Mouse (Mus musculus): ENCODE data around the gene Gm6993. TPM values are rescaled to one million over a fixed set of nuclear protein-coding genes. Genes with fewer than 3 reads are reported as not detected.
A peak's percentile ranks its signal among the peaks of the same experiment; 100 is the strongest.

Gm6993 gene
- total RNA-seq, 2 experiments from 2014 or later: not detected

- DNase-seq: no peak
Observed at GRCm38 (mm10) chr12:31241595-31242342, 1.2 kb downstream of the Gm6993 start.

- no peak for DNase-seq
Observed at GRCm38 (mm10) chr12:31244001-31244400, 3.4 kb downstream of the Gm6993 start.

- no peak for DNase-seq
Observed at GRCm38 (mm10) chr12:31244691-31245090, 4.1 kb downstream of the Gm6993 start.

DNA sequence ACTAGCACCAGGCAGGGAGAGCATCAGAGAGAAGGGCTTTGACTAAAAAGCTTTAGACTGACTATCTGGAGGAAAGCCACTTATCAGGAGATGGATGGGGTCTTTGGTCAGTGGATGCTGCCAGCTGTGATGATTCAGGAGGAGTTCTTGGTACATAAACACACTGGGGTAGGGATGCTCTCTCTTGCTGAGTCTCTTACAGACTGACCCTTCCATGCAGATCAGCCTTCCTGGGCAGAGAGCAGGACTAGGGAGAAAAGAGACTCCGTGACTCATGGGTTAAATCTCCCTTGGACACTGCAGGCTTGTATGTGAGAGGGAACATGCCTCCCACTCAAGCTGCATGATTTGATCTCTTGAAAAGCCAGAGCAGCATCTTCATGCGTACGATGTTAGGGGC lies 5.6 kb downstream of the Gm6993 start:
- DNase-seq: no peak

- no peak for DNase-seq
Observed at GRCm38 (mm10) chr12:31246615-31247014, 6.0 kb downstream of the Gm6993 start.

GRCm38 (mm10) chr12:31248165-31248564 lies 7.6 kb downstream of the Gm6993 start:
- no peak for DNase-seq

GRCm38 (mm10) chr12:31248681-31249080 lies 8.1 kb downstream of the Gm6993 start:
- DNase-seq: no peak

- DNase-seq: no peak
Observed at GRCm38 (mm10) chr12:31252259-31252658, 11.7 kb downstream of the Gm6993 start.

DNA sequence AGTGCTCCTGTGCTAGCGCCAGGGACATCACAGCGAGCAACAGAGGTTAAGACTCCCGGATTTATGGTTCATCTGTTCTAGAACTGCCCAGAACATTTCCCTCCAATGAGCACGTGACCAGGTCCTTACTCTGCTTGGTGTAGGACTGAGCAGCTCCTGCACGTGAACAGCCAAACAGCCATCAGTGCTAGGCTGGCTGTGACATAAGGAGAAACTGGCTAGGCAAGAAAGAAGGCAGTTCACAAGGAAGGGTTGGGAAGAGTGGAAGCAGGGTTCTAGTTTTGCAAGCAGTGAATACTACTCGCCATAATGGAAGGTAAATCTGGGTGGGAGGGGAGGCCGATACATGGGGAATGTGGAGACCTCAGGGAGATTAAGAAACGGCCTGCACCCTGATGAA lies 14.4 kb downstream of the Gm6993 start:
- no peak for DNase-seq

- no peak for DNase-seq
Observed at GRCm38 (mm10) chr12:31256121-31256903, 15.7 kb downstream of the Gm6993 start.

DNA sequence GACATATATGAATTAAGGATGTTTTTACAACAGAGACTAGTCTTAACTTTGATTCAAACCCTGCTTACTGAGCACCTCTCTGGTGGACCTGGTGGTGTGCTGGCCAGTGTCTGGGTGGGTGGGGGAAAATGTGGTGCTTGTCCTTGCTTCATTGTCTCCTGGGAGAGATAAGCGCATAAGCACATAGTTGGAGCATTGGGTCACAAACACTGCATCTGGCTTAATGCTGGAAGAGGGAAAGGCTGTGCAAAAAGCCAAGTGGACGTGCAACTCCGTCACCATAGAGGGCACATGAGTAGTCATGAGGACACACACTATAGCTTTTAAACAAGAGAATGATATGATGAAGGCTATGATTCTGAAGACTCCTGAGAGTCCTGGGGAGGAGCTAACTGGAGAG lies 21.3 kb downstream of the Gm6993 start:
- no peak for DNase-seq

- DNase-seq: no peak
Observed at GRCm38 (mm10) chr12:31263921-31264320, 23.4 kb downstream of the Gm6993 start.

DNA sequence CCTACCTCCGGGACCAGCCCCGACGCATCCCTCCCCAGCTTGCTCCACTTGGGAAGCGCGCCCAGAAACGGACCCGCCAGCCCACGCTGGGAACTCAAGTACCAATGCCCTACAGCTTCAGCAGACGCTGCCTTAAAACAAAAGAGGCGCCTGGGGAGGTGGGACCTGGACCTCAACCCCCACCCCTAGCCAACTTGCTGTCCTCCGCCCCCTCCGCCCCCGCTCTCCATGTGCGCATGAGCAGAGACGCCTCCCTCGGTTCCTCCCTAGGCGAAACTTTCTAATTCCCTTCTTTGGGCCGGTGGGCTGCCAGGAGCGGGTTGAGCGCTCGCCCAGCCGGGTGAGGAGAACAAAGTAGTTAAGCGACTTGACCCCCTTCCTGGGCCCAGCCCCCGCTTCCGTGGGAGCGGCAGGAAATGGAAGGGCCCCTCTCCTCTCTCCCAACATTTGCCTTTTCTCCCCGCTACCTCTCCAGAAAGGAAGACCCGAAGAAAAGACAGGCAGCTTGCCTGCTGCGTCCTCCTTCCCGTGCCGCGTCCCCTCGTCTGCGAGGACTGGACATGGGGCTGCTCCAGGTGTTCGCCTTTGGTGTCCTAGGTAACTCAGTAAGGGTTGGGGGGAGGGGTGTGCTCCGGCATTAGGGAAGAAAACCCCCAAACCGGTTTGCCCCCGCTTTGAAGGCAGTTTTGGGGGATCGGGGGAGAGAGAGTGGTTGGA lies 24.6 kb downstream of the Gm6993 start, which contains the start of gene Lamb1:
TSS of gene Lamb1 (plus strand) at position 230 of the 717 bp plus-strand sequence.
- DNase-seq: peak; percentile 75

- DNase-seq: peak; percentile 27
Observed at GRCm38 (mm10) chr12:31265722-31266431, 25.3 kb downstream of the Gm6993 start.

- DNase-seq: no peak
Observed at GRCm38 (mm10) chr12:31266686-31267085, 26.1 kb downstream of the Gm6993 start.

GRCm38 (mm10) chr12:31267363-31267762 lies 26.8 kb downstream of the Gm6993 start:
- no peak for DNase-seq

DNA sequence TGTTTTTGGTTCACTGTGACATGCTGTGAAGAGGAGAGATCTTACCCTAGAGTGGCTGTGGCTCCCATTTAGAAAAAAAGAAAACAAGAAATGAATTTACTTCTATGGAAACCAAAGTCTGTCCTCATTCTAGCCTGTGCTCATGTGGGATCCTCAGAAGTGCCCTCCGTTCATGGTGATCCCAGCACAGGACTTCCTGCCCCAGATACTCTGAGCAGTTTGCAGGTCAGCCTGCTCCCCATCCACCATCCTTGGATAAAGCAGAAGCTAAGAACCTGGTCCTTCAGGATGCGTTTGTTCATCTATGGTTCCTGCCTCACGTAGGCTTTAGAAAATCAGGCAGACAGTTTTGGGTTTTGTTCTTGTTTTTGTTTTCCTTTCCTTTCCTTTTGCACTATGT lies 27.7 kb downstream of the Gm6993 start:
- DNase-seq: no peak

DNA sequence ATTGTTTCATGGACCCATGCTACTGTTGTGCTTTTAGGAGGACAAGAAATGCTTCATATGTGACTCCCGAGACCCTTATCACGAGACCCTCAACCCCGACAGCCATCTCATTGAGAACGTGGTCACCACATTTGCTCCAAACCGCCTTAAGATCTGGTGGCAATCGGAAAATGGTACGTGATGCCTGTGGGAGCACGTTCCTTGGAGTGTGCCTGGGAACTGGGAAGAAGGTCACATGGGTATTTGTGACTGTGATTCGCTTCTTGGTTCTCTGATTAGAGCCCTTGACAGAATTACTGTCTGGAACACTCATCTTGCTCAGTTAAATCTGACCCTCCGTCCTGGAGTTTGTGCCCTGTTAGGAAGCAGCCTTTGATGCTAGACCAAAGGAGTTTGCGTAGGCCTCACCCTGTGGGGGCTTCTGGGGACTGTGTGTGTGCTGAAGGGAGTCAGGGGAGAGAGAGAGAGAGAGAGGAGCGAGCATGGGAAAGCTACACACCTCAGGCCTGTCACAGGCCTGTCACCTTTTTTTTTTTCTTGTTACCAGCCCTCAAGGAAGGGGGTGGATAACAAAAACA lies 28.5 kb downstream of the Gm6993 start:
- DNase-seq: no peak

- DNase-seq: no peak
Observed at GRCm38 (mm10) chr12:31270361-31270760, 29.8 kb downstream of the Gm6993 start.

GRCm38 (mm10) chr12:31270776-31271175 lies 30.2 kb downstream of the Gm6993 start:
- DNase-seq: no peak

DNA sequence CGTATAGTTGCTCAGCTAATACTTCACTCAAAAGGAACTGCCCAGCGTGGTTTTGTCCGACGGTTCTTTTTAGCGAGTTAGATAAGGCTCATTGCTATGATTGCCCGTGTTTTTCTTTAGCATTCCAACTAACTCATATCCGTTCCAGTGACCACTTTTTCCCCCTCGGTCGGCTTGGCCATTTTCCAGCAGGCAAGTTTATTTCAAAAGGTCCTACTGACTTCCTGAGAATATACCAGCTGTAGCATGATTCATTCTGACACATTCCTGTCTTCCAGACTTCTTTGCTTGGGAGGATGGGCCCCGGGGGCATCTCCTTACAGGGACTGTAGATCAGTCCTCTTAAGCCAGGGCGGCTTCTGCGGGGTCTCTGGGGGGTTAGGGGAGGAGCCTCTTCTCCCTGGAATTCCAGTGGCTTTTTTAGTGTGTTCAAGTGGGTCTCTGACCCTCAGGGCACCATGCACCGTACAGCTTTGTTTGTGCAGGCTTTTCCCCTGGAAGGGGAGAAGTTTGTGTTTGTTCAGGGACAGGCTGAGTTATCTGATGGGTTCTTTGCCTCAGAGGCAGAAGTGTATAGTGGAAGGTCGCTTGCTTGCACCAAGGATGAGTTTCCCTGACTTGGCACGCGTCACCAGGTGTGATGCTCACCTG lies 30.9 kb downstream of the Gm6993 start:
- DNase-seq: peak; percentile 49

Measured in gastrocnemius, postnatal 10 days (tissue).